Mouse (Mus musculus) urinary bladder, postnatal 4 days (tissue): ENCODE results near the gene Actn4.
"Not testable (repeated sequence)": the region's sequence is repeated elsewhere in the genome, so short reads cannot be mapped to it uniquely, and the experiment has no call there.

Source experiments
- DNase-seq, 2 experiments: peaks; one replicate each; pipeline ENCODE4 v3.0.0; 2021 to 2022; ENCODE audit warnings: low spot score in 2 of 2

Actn4 gene

DNA sequence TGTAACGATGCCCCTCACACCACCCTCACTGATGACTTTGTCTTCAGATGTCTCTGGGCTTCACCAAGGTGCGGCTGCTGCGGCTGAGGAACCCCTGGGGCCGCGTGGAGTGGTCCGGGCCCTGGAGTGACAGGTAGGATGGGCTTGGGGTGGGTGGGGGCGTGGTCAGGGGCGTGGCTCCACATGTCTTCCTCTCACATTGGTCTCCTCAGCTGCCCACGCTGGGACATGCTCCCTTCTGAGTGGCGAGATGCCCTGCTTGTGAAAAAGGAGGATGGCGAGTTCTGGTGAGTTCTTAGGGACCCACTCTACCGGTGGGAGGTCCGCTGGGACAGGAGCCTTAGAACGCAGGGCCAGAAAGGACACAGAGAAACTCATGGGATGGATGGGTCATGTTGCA is 75.7 kb downstream of the Actn4 start:
- no peak for DNase-seq

- not testable (repeated sequence) for DNase-seq
These were observed 78.4 kb downstream of the Actn4 start for GRCm38 (mm10) chr7:28883704-28884103.

DNA sequence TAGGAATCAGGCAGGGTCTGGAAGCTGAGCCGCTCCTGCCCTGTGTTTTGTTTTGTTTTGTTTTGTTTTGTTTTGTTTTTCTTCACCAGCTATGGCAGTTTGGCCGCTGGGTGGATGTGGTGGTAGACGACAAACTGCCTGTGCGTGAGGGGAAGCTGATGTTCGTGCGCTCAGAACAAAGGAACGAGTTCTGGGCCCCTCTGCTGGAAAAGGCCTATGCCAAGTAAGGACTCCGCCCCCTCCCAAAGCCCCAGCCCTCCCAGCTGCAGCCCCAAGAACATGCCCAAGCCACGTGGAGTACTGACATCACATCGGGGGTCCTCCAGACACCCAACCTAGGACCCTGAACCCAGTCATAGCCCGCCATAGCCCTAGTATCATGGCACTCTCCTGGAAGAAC is 79.1 kb downstream of the Actn4 start:
- no peak for DNase-seq

- no peak for DNase-seq
These were observed 80.9 kb downstream of the Actn4 start, which contains the start of gene Capn12 for GRCm38 (mm10) chr7:28881199-28881598. Gene Capn12 (plus strand): TSS chr7:28881422.

DNA sequence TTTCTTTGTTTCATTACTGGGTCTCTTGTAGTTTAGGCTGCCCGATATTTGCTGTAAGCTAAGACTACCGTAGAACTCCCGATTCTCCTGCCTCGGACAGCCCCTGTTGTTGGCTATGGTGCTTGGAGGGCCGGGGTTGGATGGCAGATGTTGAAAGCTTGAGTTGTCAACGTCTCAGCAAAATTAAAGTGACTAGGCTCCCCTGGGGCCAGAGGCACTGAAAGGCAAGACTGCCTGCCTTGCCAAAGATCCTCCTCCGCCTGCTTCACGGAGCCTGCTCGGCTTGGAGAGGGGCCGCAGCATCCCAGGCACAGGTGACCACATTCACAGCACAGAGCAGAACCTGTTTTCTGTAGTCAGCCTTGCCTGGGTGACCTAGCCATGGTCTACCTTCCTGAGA is 81.6 kb downstream of the Actn4 start:
- DNase-seq: no peak

GRCm38 (mm10) chr7:28879606-28880005 is 82.5 kb downstream of the Actn4 start:
- DNase-seq: no peak

GRCm38 (mm10) chr7:28877856-28878255 is 84.3 kb downstream of the Actn4 start:
- DNase-seq: no peak

GRCm38 (mm10) chr7:28877155-28877554 is 85.0 kb downstream of the Actn4 start:
- no peak for DNase-seq

DNA sequence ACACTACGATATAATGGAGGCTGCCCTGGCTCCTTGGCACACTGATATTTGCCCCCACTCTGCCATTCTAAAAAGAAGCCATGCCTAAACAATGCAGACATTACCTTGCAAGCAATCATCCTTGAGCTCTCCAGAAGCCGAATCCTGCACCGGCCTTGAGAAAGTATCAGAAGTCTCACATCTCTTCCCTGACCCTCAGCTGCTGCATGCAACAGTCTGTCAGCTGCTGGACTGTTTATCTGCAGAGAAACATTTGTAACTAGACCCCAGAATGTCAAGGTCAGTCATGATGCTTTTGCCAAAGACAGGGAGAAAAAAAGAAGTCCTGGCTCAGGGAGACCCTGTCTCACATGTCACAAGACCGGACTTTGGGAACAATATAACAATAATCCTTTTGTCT is 86.0 kb downstream of the Actn4 start:
- no peak for DNase-seq

- DNase-seq: no peak
These were observed 87.6 kb downstream of the Actn4 start for GRCm38 (mm10) chr7:28874565-28874964.

GRCm38 (mm10) chr7:28870901-28871664 is 91.1 kb downstream of the Actn4 start:
- no peak for DNase-seq

DNA sequence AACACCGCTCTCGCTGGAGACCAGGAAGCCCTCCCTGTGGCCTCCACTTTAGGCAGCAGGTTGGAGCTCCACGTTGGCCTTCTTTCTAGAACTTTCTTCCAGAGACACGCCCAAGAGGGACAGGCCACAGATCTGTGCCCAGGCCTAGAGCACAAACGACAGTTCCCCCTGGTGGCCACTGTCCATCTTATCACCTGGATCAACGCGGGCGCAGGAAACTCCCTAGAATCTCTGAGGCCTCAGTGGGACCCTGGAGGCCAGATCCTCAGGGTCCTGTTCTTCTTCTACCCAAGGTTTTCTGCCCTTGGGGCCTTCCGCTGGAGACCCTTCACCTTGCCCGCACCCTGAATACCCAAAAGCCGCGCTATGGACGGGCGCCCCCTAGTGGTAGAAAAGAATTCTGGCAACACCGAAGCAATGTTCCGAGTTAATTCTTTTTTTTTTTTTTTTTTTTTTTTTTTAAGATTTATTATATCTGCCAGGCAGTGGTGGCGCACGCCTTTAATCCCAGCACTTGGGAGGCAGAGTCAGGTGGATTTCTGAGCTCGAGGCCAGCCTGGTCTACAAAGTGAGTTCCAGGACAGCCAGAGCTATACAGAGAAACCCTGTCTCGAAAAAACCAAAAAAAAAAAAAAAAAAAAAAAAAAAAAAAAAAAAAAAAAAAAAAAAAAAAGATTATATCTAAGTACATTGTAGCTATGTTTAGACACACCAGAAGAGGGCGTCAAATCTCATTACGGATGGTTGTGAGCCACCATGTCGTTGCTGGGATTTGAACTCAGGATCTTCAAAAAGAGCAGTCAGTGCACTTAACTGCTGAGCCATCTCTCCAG is 94.4 kb downstream of the Actn4 start:
- peak; percentile 51 to 77 for DNase-seq

- DNase-seq: no peak
These were observed 95.2 kb downstream of the Actn4 start for GRCm38 (mm10) chr7:28866769-28867507.

DNA sequence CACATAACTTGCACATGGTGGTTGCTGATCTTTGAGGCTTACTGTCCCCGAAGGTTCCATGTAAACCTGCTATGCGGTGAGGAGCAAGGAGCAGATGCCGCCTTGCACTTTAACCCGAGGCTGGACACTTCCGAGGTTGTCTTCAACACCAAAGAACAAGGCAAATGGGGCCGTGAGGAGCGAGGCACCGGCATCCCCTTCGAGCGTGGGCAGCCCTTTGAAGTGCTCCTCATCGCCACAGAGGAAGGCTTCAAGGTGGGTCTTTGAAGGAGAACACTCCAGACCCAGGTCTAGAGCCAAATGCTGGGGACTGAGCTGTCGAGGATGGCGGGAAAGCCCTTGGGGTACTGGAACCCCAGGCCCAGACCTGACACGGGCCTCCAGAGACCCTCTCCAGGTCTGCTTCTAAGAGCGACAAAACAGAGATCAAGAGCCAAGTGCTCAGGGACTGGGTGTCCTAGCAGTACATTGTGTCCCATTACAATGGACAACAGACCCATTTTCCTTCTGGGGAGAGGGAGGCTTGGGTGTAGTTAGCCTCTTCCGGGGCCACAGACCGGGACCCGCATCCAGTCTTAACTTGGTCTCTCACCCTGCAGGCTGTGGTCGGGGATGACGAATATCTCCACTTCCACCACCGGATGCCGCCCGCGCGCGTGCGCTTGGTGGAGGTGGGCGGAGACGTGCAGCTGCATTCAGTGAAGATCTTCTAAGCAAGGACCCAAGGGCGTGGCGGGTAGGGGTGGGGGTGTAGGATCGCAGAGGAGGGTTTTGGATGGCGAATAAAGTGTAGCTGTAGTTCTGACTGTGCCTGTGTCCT is 96.4 kb downstream of the Actn4 start:
- DNase-seq: peak; percentile 79 to 84

GRCm38 (mm10) chr7:28864288-28864750 is 97.8 kb downstream of the Actn4 start:
- peak in 1 of 2 experiments; percentile 47 for DNase-seq

GRCm38 (mm10) chr7:28863540-28863939 is 98.6 kb downstream of the Actn4 start, which contains the start of gene Lgals7:
Gene Lgals7 (plus strand): TSS chr7:28863853.
- DNase-seq: no peak

DNA sequence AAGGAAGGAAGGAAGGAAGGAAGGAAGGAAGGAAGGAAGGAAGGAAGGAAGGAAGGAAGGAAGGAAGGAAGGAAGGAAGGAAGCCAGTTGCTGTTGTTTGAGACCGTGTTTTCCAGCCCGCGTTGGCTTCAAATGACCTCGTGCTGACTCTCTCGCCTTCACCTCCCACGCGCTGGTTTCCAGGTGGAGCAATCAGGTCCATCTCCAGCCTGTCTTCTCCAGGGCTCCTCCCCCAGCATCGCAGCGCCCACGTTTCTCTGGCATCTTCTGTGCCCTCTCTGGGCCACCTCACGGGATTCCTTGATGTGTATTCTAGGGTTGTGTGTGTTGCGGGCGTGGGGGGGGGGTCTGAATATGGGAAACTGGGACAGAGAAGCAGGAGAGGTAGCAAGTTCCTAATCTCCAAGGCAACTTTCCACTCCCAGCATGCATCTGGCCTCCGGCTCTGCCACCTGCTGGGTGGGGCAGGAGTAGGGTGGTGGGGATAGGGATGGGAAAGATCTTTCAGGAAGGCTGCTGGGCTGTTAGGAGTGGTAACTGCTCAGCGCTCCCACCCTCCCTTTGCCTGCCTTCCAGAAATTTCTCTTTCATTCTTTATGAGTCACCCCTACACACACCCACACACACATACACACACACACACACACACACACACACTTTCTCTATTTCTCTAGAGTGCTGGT is 99.2 kb downstream of the Actn4 start:
- DNase-seq: no peak

DNA sequence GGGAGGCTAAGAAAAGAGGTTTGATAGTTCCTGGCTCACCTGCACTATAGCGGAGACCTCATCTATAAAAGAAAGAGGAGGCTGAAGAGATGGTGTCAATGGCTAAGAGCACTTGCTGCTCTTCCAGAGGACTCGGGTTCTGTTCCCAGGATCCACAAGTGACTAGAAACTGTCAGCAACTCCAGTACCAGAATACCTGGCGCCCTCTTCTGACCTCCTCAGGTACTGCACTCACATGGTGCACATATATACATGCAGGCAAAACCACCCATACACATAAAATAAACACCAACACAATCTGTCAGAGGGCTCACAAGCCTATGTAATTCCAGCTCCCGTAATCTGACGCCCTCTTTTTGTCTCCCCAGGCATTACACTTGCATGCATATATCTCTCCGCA is 101.2 kb downstream of the Actn4 start:
- no peak for DNase-seq

GRCm38 (mm10) chr7:28859953-28860352 is 102.2 kb downstream of the Actn4 start:
- DNase-seq: no peak

DNA sequence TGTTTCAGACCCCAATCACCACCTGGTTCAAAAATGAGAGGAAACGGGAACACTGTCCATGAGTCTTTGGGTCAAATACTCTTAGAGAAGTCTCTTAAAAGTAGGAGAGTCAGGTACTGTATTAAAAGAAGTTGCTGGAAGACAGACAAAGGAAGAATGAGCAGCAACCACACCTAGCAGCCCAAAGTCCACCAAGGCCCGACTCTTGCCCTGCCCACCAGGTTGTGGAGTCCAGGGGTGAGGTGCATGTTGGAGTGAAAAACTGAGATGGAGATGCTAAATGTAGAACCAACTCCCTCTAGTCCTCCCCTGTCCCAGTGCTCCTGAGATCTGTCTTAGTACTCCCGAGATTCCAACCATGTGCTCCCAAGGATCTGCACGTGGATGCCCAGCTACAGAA is 111.5 kb downstream of the Actn4 start:
- no peak for DNase-seq
